Mouse (Mus musculus) C2C12 (cell line): Measurements from ENCODE around the gene Zbtb18.

ENCODE experiments used
- CEBPB ChIP-seq: IDR thresholded peaks from one replicate; pipeline ENCODE4 v1.6.1; 2011; ENCODE audit warnings: low read depth, mild to moderate bottlenecking, control low read depth, moderate library complexity
- CTCF ChIP-seq: IDR thresholded peaks from one replicate; pipeline ENCODE4 v1.5.1; 2011; ENCODE audit not compliant: control insufficient read depth, insufficient read depth, insufficient read length
- FOSL1 ChIP-seq: IDR thresholded peaks from one replicate; pipeline ENCODE4 v1.8.0; 2011; ENCODE audit warnings: mild to moderate bottlenecking, low read length; ENCODE audit not compliant: poor library complexity, insufficient read depth, severe bottlenecking
- MAX ChIP-seq: IDR thresholded peaks from one replicate; pipeline ENCODE4 v1.6.1; 2011; ENCODE audit warnings: mild to moderate bottlenecking, control low read depth
- MYOD1 ChIP-seq: IDR thresholded peaks from one replicate; pipeline ENCODE4 v1.6.1; 2011; ENCODE audit warnings: low read depth; ENCODE audit not compliant: control insufficient read depth, insufficient read length
- MYOG ChIP-seq: IDR thresholded peaks from one replicate; pipeline ENCODE4 v1.6.1; 2011; ENCODE audit not compliant: control insufficient read depth, insufficient read length; ENCODE audit errors: extremely low read depth
- USF1 ChIP-seq: IDR thresholded peaks from one replicate; pipeline ENCODE4 v1.6.1; 2011; ENCODE audit warnings: low read depth, mild to moderate bottlenecking, control low read depth, moderate library complexity

DNA sequence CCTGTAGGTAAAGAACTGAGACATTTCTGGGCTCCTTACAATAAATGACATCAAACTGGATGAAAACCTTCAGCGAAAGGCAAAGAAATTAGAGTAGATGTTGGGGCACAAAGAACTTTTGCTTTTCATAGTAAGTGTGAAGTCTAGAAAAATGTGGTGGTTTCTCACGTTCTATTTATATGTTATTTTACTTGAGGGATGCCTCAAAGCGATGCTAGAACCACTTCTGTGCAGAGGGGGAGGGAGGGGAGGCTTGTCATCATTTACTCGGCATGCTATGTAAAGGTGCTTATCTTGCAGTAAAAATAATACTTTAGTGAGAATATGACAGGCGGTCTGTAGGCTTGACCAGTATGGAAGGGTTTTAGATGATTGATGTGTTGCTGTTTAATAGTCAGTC lies 13.3 kb downstream of the Zbtb18 start:
- no peak for TF ChIP-seq CTCF
- TF ChIP-seq MYOG, result no peak
- no peak for TF ChIP-seq USF1
- no peak for TF ChIP-seq CEBPB
- TF ChIP-seq MYOD1, result no peak
- no peak for TF ChIP-seq MAX
- no peak for TF ChIP-seq FOSL1
